Mouse (Mus musculus) heart, adult 18-20 months (tissue): ENCODE results near the gene Kcnma1. TPM values are rescaled to one million over a fixed set of nuclear protein-coding genes. Genes with fewer than 3 reads are reported as not detected.
A peak's percentile ranks its signal among the peaks of the same experiment; 100 is the strongest.

ENCODE experiments used
- DNase-seq, 2 experiments: peaks; one replicate each; pipeline ENCODE4 v3.0.0; 2021 to 2022; ENCODE audit warnings: mixed read lengths in 1 of 2
- total RNA-seq, 2 experiments: library from RNA; stranded (reverse); gene quantifications; 2 replicates each; pipeline ENCODE4 v1.2.3; 2021

The Kcnma1 gene
- total RNA-seq, 2 experiments from 2014 or later, result 0.69 to 0.79 TPM

DNA sequence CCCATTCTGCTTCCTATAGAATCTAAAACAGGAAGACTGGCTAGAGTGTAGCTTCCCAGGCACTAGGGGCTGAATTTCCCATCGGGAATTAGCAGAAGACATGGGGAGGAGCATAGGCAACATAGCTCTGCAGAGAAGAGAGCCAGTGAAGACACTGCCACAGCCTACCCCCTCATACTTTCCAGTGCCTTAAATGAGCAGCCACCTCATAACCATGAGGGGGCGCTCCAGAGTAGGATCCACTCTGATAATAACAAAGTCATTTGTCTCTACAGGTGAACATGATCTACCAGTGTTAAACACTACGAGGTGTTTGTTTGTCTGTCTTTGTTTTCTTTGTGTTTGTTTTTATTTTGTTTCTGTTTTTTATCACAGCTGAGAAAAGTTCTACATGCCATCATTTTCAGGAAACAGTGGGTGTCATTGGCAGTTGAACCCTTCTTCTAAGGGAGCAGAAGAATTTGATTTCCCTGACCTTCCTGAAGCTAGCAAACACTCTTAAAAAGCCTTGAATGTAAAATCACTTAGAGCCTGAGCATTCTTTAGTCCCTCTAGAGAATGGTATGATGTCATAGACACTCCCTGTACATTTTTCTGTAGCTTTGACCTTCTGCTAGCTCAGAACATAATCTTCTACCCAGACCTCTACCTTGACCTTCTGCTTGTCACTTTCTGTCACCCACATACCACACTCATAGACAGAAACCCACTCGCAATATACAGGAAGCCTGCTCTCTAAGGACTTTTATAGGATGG is 747.6 kb downstream of the Kcnma1 start:
- DNase-seq, result no peak

DNA sequence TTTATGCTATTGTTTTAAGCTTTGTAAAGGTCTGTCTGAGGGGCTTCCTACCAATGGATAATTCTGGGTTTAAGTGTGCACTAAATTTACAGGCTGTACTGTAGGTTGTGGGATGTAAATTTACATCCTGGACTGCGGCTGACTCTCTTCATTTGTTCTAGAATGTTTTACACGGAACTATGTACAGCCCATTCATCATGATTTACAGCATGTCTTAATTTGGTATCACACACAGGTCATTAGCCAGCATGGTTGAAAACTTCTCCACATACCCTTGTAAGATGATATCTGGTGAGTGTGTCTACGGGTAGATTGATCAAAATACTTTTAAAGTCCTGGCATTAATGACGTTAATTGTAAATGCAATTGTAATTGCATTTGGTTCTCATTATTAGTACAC is 761.1 kb downstream of the Kcnma1 start:
- no peak for DNase-seq

DNA sequence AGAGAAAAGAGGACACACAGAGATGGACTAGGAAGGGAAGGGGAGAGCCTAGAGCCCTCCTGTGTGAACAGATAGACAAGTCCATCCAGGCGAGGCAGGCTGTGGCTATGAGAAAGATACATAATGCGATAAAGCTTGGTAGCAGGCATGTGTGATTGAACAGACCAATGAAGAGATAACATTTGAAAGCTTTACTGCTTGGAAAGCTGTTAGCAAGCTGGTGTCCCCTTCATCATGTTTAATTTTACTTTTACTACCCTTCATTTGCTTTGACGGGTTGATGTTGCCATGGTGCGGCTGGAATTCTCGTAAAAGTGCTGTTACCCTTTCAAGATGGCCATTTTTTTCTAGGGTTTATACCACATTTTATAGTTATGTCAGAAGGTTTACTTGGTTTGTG is 769.8 kb downstream of the Kcnma1 start:
- peak in 1 of 2 experiments; percentile 8 for DNase-seq

DNA sequence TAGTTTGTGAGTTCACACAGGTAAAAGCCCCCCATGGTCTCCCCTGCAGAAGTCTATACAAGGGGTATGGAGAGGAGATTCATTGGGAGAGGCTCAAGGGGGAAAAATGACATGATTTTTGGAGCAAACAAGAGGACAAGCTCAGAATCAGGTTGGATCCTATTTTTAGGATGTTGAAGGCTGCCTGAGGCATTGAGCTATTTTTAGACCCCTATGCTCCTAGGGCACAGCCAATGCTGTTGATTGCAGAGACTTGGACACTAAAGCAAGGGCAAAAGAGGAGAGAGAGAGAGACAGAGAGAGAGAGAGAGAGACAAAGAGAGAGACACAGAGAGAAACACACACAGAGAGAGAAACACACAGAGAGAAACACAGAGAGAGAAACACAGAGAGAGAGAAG is 770.4 kb downstream of the Kcnma1 start:
- peak; percentile 34 to 57 for DNase-seq

Other genes with a start within 250 kb of the Kcnma1 start
- gene Dlg5, start 231.4 kb upstream of the Kcnma1 start, total RNA-seq, result 1 to 10 TPM; 6.8 to 8.0 TPM